Mouse (Mus musculus) small intestine, adult 2 months (tissue): ENCODE measurements around the gene Larp6. TPM values are rescaled to one million over a fixed set of nuclear protein-coding genes. Genes with fewer than 3 reads are reported as not detected.
A peak's percentile ranks its signal among the peaks of the same experiment; 100 is the strongest.

Experiments used
- H3K27ac ChIP-seq: fragments of 200-500 bp; 2 replicates; pipeline ENCODE4 v1.5.1; 2012; ENCODE audit warnings: low read depth, low read length, control low read depth, inconsistent platforms; ENCODE audit not compliant: insufficient read depth
- H3K27me3 ChIP-seq: fragments of 200-500 bp; 2 replicates; pipeline ENCODE4 v1.6.1; 2012; ENCODE audit warnings: mild to moderate bottlenecking, moderate library complexity, low read length, inconsistent platforms; ENCODE audit not compliant: control insufficient read depth, insufficient read depth
- H3K36me3 ChIP-seq: fragments of 200-500 bp; 2 replicates; pipeline ENCODE4 v1.6.1; 2012; ENCODE audit warnings: mild to moderate bottlenecking, low read length, control low read depth, inconsistent platforms; ENCODE audit not compliant: control insufficient read depth, insufficient read depth
- H3K4me1 ChIP-seq: fragments of 200-500 bp; 2 replicates; pipeline ENCODE4 v1.6.1; 2012; ENCODE audit warnings: low read length, inconsistent platforms, mixed read lengths; ENCODE audit not compliant: control insufficient read depth, insufficient read depth, insufficient read length
- H3K4me3 ChIP-seq: fragments of 200-500 bp; 2 replicates; pipeline ENCODE4 v1.5.1; 2012; ENCODE audit warnings: low read depth, mild to moderate bottlenecking, control low read depth, inconsistent platforms, low read length, moderate library complexity
- CTCF ChIP-seq: fragments of 200-500 bp; IDR thresholded peaks from 2 replicates; pipeline ENCODE4 v1.5.1; 2012; ENCODE audit warnings: low read depth, mild to moderate bottlenecking, control low read depth, inconsistent platforms, low read length, moderate library complexity, mixed read lengths; ENCODE audit not compliant: insufficient replicate concordance, insufficient read length; ENCODE audit errors: extremely low read depth
- POLR2A ChIP-seq: fragments of 200-500 bp; IDR thresholded peaks from 2 replicates; pipeline ENCODE4 v1.6.1; 2012; ENCODE audit warnings: low read depth, mild to moderate bottlenecking, control low read depth, inconsistent platforms, low read length, moderate library complexity
- WGBS: fragments of 180-500 bp; shearing (Covaris S2); methylation state at CpG from one replicate; pipeline ENCODE4 v1.1.7; 2018; 5-methylcytosine and 5-hydroxymethylcytosine counted together
- polyA plus RNA-seq: library from polyadenylated mRNA; depleted of rRNA; stranded (reverse); fragments of >200 nt; gene quantifications from 2 replicates; pipeline ENCODE4 v1.2.3, GENCODE M21; 2012; rRNA removed

The Larp6 gene
- polyA plus RNA-seq = 0.39 and 0.84 TPM in 2 replicates

GRCm38 (mm10) chr9:60712771-60713541, at the start of gene Larp6:
Gene Larp6 (plus strand): TSS chr9:60712989.
- 4% methylated on average over 64 of the region's 66 CpGs for WGBS
- no peak for TF ChIP-seq POLR2A
- TF ChIP-seq CTCF = no peak
- Histone ChIP-seq H3K27ac (0 out of 2 replicates have a peak within 1 kb of the TSS, but pooled peaks have one; percentile 8), H3K4me1 (no peaks in the 10 kb centered on the region; the same call in 1 of the 2 replicates), H3K27me3 (peaks cover 5% of the 10 kb centered on the region), H3K4me3 (peak within 1 kb of the TSS; percentile 67), H3K36me3 (no peaks in the 10 kb centered on the region)

DNA sequence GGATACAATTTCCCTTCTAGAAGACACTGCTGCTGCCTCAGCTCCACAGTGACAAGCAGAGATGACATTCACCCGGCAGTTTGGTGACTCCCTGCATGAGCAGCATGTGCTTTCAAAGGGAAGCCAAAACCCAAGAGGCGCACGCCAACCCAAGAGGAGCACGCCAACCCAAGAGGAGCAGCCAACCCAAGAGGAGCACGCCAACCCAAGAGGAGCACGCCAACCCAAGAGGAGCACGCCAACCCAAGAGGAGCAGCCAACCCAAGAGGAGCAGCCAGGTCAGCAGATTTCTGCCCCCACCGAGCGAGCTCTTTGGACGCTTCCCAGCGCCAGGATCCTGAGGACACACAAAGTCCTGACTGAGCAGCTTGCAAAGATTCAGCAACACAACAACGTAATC, 48.4 kb upstream of the Larp6 start:
- WGBS = 94% methylated on average over 12 of the region's 12 CpGs
- no peaks in the 10 kb centered on the region for H3K27me3 ChIP-seq
- H3K27ac ChIP-seq = no peak overlapping the region
- no peaks in the 10 kb centered on the region for H3K4me1 ChIP-seq
- TF ChIP-seq POLR2A (no peak), CTCF (no peak)
- H3K36me3 ChIP-seq = no peaks in the 10 kb centered on the region; the same call in 1 of the 2 replicates
- H3K4me3 ChIP-seq = no peak overlapping the region

- TF ChIP-seq CTCF (no peak), POLR2A (no peak)
- no peak overlapping the region for H3K27ac ChIP-seq
- no peaks in the 10 kb centered on the region for H3K27me3 ChIP-seq
- H3K4me3 ChIP-seq = no peak overlapping the region
- WGBS = 66% methylated on average over 5 of the region's 5 CpGs
- no peaks in the 10 kb centered on the region; the same call in 1 of the 2 replicates for H3K36me3 ChIP-seq
- H3K4me1 ChIP-seq = no peaks in the 10 kb centered on the region
These were observed 47.9 kb upstream of the Larp6 start for GRCm38 (mm10) chr9:60664866-60665265.

GRCm38 (mm10) chr9:60665535-60665934, 47.3 kb upstream of the Larp6 start:
- TF ChIP-seq POLR2A = no peak
- no peak for TF ChIP-seq CTCF
- no peaks in the 10 kb centered on the region for H3K4me1 ChIP-seq
- H3K36me3 ChIP-seq = no peaks in the 10 kb centered on the region; the same call in 1 of the 2 replicates
- 93% methylated on average over 3 of the region's 3 CpGs for WGBS
- no peaks in the 10 kb centered on the region for H3K27me3 ChIP-seq
- H3K27ac ChIP-seq = no peak overlapping the region
- no peak overlapping the region for H3K4me3 ChIP-seq

DNA sequence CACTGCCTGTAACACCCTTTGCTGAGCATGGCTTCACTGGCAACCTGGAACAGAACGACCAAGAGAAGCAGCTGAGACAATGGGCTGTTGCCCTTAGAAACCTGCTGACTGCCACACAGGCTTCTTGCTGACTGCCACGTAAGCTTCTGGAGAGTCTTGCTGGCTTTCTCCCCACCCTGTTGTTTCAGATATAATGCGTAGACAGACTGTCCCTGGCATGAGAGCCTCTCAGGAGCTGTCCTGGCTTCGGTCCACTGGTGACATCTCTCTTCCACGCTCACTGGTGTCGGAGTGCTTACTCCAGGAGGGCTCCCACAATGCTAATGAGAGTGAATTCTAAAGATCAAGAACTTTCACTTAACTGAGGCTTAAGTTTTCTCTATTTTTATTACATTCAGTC, 43.9 kb upstream of the Larp6 start:
- TF ChIP-seq POLR2A = no peak
- TF ChIP-seq CTCF = no peak
- H3K27ac ChIP-seq = no peak overlapping the region
- H3K4me3 ChIP-seq = no peak overlapping the region
- no peaks in the 10 kb centered on the region for H3K4me1 ChIP-seq
- H3K27me3 ChIP-seq = no peaks in the 10 kb centered on the region
- WGBS = 89% methylated on average over 6 of the region's 6 CpGs
- no peaks in the 10 kb centered on the region; the same call in 1 of the 2 replicates for H3K36me3 ChIP-seq

- no peak for TF ChIP-seq POLR2A
- TF ChIP-seq CTCF = no peak
These were observed 40.2 kb upstream of the Larp6 start for GRCm38 (mm10) chr9:60672568-60672967.

GRCm38 (mm10) chr9:60674780-60675179, 38.0 kb upstream of the Larp6 start:
- peak; percentile 28; the same call in 1 of the 2 replicates for TF ChIP-seq CTCF
- no peak for TF ChIP-seq POLR2A
- Histone ChIP-seq H3K36me3 (peaks cover 2% of the 10 kb centered on the region; the same call in 1 of the 2 replicates), H3K4me3 (no peak overlapping the region), H3K27ac (no peak overlapping the region), H3K4me1 (no peaks in the 10 kb centered on the region), H3K27me3 (no peaks in the 10 kb centered on the region)

More at GRCm38 (mm10) chr9:60672568-60672967, 40.2 kb upstream of the Larp6 start:
- Histone ChIP-seq H3K27me3 (no peaks in the 10 kb centered on the region), H3K4me1 (no peaks in the 10 kb centered on the region), H3K36me3 (no peaks in the 10 kb centered on the region; the same call in none of the 2 replicates), H3K4me3 (no peak overlapping the region), H3K27ac (no peak overlapping the region)
- 94% methylated on average over 6 of the region's 6 CpGs for WGBS

- TF ChIP-seq CTCF (no peak), POLR2A (no peak)
- no peak overlapping the region for H3K4me3 ChIP-seq
- H3K27me3 ChIP-seq = no peaks in the 10 kb centered on the region
- WGBS = 94% methylated on average over 4 of the region's 4 CpGs
- no peaks in the 10 kb centered on the region for H3K4me1 ChIP-seq
- peaks cover 6% of the 10 kb centered on the region; the same call in 1 of the 2 replicates for H3K36me3 ChIP-seq
- no peak overlapping the region for H3K27ac ChIP-seq
These were observed 36.4 kb upstream of the Larp6 start for GRCm38 (mm10) chr9:60676429-60676828.
